In genomic region chr3:67643135-67643534, GRCm38 (mm10) we compare ENCODE assay signal across 25 mouse cellular contexts.
DNase-seq lines count a peak whose midpoint lies in the region; ATAC-seq and TF ChIP-seq lines count a peak whose summit lies in the region.
"Had no signal": no experiment of that assay in that cellular context is flagged by ENCODE, and none has a peak within 500 bp of the region (broad histone marks: within the 10 kb centered on the region; RNA-seq: fewer than 3 reads in every experiment).

No protein-coding gene starts in this region.

- H3K4me1 ChIP-seq in midbrain, embryonic 13.5 days (replicated peaks) = peaks cover 9% of the 10 kb centered on the region
- H3K4me1 ChIP-seq: embryonic facial prominence, embryonic 10.5 days; embryonic facial prominence, embryonic 12.5 days; forebrain, embryonic 15.5 days had no signal

- H3K27me3 ChIP-seq in midbrain, embryonic 13.5 days = no peaks in the 10 kb centered on the region
- H3K27me3 ChIP-seq: CH12.LX; embryonic facial prominence, embryonic 12.5 days; forebrain, embryonic 13.5 days; forebrain, embryonic 15.5 days had no signal

- H3K9ac ChIP-seq in midbrain, embryonic 13.5 days (replicated peaks) = no peak overlapping the region
- H3K9ac ChIP-seq: embryonic facial prominence, embryonic 12.5 days; forebrain, embryonic 13.5 days; forebrain, embryonic 15.5 days had no signal

- DNase-seq in frontal cortex, postnatal 10 days (ENCODE audit: low spot score in 2 of 2) = no peak
- no peak for DNase-seq in left cerebral cortex, adult 2 months (ENCODE audit: extremely low spot score in 1 of 2, low spot score in 2 of 2)
- no peak for DNase-seq in left cerebral cortex, adult 11 months (ENCODE audit: low spot score)
- peak; percentile 21 for DNase-seq in right cerebral cortex, adult 18-20 months
- DNase-seq in right cerebral cortex, postnatal 4 days = no peak
- DNase-seq: adrenal gland, adult 8-10 months; adrenal gland, postnatal 14 days; adrenal gland, postnatal 36 days; B cell, adult 2 months; cerebellum, adult 11 months; cerebellum, adult 18-20 months; cerebellum, adult 9-10 months; cerebellum, postnatal 10 days; cerebellum, postnatal 25 days had no signal

- intact Hi-C loops in left cerebral cortex, adult 2 months (cut with DNase I) = no loop called here

- peak overlapping the region; percentile 5; the same call in 1 of the 2 replicates for H3K27ac ChIP-seq in left cerebral cortex, adult 2 months
- no peak overlapping the region for H3K27ac ChIP-seq in midbrain, embryonic 13.5 days
- H3K27ac ChIP-seq: embryonic facial prominence, embryonic 10.5 days; embryonic facial prominence, embryonic 12.5 days; forebrain, embryonic 13.5 days; forebrain, embryonic 15.5 days had no signal

- peak; percentile 98 for ATAC-seq in frontal cortex, adult (ENCODE audit: low TSS enrichment)
- ATAC-seq in midbrain, embryonic 13.5 days = no peak
- ATAC-seq: activated CD4-positive, CD25-positive, alpha-beta regulatory T cell, adult 4 months; CD4-positive, CD25-positive, alpha-beta regulatory T cell, adult 4 months; forebrain, embryonic 13.5 days; forebrain, embryonic 15.5 days; Patski had no signal

- H3K9me3 ChIP-seq in midbrain, embryonic 13.5 days = no peaks in the 10 kb centered on the region
- H3K9me3 ChIP-seq: embryonic facial prominence, embryonic 10.5 days; embryonic facial prominence, embryonic 12.5 days; forebrain, embryonic 13.5 days; forebrain, embryonic 15.5 days; G1E had no signal

- no peaks in the 10 kb centered on the region for H3K36me3 ChIP-seq in midbrain, embryonic 13.5 days
- H3K36me3 ChIP-seq: embryonic facial prominence, embryonic 10.5 days; embryonic facial prominence, embryonic 12.5 days; forebrain, embryonic 15.5 days; G1E had no signal

- no peak for TF ChIP-seq CTCF in left cerebral cortex, adult 2 months (IDR thresholded peaks at IDR 0.05)

- no peak overlapping the region for H3K4me3 ChIP-seq in left cerebral cortex, adult 2 months
- H3K4me3 ChIP-seq in midbrain, embryonic 13.5 days (replicated peaks) = no peak overlapping the region
- H3K4me3 ChIP-seq: embryonic facial prominence, embryonic 10.5 days; embryonic facial prominence, embryonic 12.5 days; forebrain, embryonic 13.5 days; forebrain, embryonic 15.5 days had no signal

- WGBS in midbrain, embryonic 13.5 days = 94% methylated on average over 3 of the region's 3 CpGs

- no peak overlapping the region for H3K4me2 ChIP-seq in midbrain, embryonic 13.5 days (replicated peaks)
- H3K4me2 ChIP-seq: embryonic facial prominence, embryonic 12.5 days; forebrain, embryonic 13.5 days; forebrain, embryonic 15.5 days had no signal
